Mouse (Mus musculus): ENCODE results near the gene Rab11fip3.

DNA sequence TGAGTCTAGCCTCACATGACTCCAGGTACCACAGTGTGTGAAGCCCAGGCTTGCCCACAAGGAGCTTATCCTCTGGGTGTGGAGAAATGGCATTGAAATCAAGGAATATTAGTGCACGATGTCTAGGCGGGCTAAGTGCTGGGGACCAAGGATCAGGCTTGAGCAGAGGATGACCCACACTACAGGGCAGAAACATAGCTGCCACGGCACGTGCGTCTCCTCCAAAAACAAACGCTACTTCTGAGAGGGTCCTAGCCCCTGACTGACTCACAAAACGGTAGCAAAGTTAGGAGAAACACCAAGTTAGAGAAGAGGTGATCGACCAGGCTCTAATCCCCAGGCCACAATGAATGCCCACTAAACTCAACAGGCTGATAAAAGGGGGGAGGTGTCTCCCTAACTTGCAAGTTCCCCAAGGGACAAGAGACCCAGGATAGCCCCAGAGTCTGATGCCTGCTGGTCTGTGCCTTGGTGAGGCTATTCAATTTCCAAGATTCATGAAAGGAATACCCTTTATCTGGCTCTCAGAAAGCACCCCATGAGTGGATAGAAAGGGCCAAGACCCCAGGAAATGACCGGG is 25.3 kb upstream of the Rab11fip3 start:
- TF ChIP-seq CTCF (IDR thresholded peaks at IDR 0.05; ENCODE audit: borderline replicate concordance, control insufficient read depth, extremely low read depth, insufficient read depth, low read length, poor library complexity) (no peak), POLR2A (IDR thresholded peaks at IDR 0.05; ENCODE audit: control insufficient read depth, extremely low read depth, insufficient read depth, low read length, poor library complexity) (no peak)
